ENCODE assay signal across 8 mouse cellular contexts in the genomic region with DNA sequence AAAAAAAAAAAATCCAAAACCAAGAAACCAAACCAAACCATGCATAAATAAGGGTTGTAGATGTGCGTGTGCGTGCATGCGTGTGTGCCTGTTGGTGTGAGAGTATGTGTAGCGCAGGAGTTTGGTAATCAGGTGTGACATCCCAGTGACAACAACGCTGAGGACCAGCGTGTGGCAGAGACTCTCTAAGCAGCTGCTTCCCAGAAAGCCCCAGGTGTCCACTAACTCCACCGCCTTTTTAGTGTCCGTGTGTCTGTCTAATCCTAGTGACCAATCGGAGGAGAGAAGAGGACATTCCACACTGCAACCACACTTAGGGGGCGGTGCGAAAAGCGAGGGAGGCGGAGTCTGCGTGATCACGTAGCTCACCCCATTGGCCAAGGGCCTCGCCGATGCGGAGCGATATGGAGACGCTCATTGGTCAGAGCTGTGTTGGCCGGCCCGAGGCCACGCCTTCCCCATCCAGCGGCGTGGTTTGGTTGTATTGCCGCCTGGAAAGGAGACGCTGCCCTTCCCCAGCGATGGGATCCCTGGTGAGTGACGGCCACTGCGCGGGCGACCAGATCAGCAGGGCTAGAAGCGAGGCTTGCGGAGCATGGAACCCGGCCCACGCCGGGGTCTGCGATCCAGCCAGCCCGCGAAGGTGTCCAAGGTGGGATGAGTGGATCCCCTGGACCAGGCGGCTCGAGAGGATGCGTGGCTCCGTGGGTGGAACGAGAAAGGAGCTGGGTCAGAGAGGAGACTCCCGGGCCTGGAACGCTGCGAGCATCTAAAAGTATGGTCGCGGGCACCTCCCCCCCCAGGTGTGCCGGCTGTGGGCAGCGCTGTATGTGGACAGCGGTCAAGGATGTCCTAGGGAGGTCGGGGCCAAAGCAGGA. TPM values are rescaled to one million over a fixed set of nuclear protein-coding genes. Genes with fewer than 3 reads are reported as not detected.
A peak's percentile ranks its signal among the peaks of the same experiment; 100 is the strongest.
DNase-seq lines count a peak whose midpoint lies in the region; ATAC-seq and TF ChIP-seq lines count a peak whose summit lies in the region.

Gene Miga2, plus strand, starts transcription at position 461 of the 878 bp plus-strand sequence.

- peak; percentile 21; the same call in 1 of the 2 replicates for TF ChIP-seq CTCF in kidney, postnatal 0 days (IDR thresholded peaks at IDR 0.05; ENCODE audit: low read depth)

- peak; percentile 97 for DNase-seq in CD4-positive helper T cell, adult 2 months (ENCODE audit: low read depth, low spot score)
- DNase-seq in brain, embryonic 18.5 days (ENCODE audit: low read depth, low spot score): peak; percentile 98
- DNase-seq in kidney, postnatal 0 days (ENCODE audit: low spot score): peak; percentile 99
- peak; percentile 96 for DNase-seq in liver, embryonic 11.5 days (ENCODE audit: low spot score)
- DNase-seq in naive thymus-derived CD4-positive, alpha-beta T cell, adult 2 months (ENCODE audit: low read depth): peak; percentile 98

- H3K27me3 ChIP-seq in heart, embryonic 12.5 days (replicated peaks): no peaks in the 10 kb centered on the region
- H3K27me3 ChIP-seq in kidney, postnatal 0 days (ENCODE audit: insufficient read depth, low read length): no peaks in the 10 kb centered on the region
- H3K27me3 ChIP-seq in liver, embryonic 11.5 days (replicated peaks; ENCODE audit: control insufficient read depth, insufficient read depth, low read length): no peaks in the 10 kb centered on the region
- H3K27me3 ChIP-seq in stomach, embryonic 14.5 days (ENCODE audit: control insufficient read depth, insufficient read depth, low read length): no peaks in the 10 kb centered on the region

- peak within 1 kb of the TSS; percentile 85 for H3K27ac ChIP-seq in heart, embryonic 12.5 days (ENCODE audit: poor library complexity, severe bottlenecking)
- H3K27ac ChIP-seq in kidney, postnatal 0 days: peak within 1 kb of the TSS; percentile 54; the same call in 1 of the 2 replicates
- peak within 1 kb of the TSS; percentile 36 for H3K27ac ChIP-seq in liver, embryonic 11.5 days (ENCODE audit: low read depth, low read length)
- H3K27ac ChIP-seq in stomach, embryonic 14.5 days (ENCODE audit: low read length): peak within 1 kb of the TSS; percentile 63; the same call in 1 of the 2 replicates

- under 1% methylated on average over 54 of the region's 54 CpGs for WGBS in heart, embryonic 12.5 days
- under 1% methylated on average over 54 of the region's 54 CpGs for WGBS in kidney, postnatal 0 days
- WGBS in liver, embryonic 11.5 days: under 1% methylated on average over 54 of the region's 54 CpGs
- under 1% methylated on average over 54 of the region's 54 CpGs for WGBS in stomach, embryonic 14.5 days

- H3K9ac ChIP-seq in heart, embryonic 12.5 days: peak within 1 kb of the TSS; percentile 94
- H3K9ac ChIP-seq in kidney, postnatal 0 days (ENCODE audit: low read depth, low read length): peak within 1 kb of the TSS; percentile 77
- peak within 1 kb of the TSS; percentile 73 for H3K9ac ChIP-seq in liver, embryonic 11.5 days (ENCODE audit: low read depth, low read length)
- H3K9ac ChIP-seq in stomach, embryonic 14.5 days (replicated peaks; ENCODE audit: low read depth, low read length): peak within 1 kb of the TSS; percentile 82

- peaks cover 27% of the 10 kb centered on the region for H3K36me3 ChIP-seq in heart, embryonic 12.5 days
- peaks cover 16% of the 10 kb centered on the region for H3K36me3 ChIP-seq in kidney, postnatal 0 days (ENCODE audit: insufficient read depth, low read length)
- peaks cover 16% of the 10 kb centered on the region for H3K36me3 ChIP-seq in liver, embryonic 11.5 days (ENCODE audit: control insufficient read depth, insufficient read depth, low read length)
- H3K36me3 ChIP-seq in stomach, embryonic 14.5 days (ENCODE audit: control insufficient read depth, insufficient read depth, low read length): peaks cover 15% of the 10 kb centered on the region

- peak; percentile 90 for ATAC-seq in erythroid progenitor cell, adult 5-6 weeks (replicated peaks; ENCODE audit: low FRiP score, poor library complexity, severe bottlenecking)
- ATAC-seq in heart, embryonic 12.5 days (ENCODE audit: insufficient number of reproducible peaks, low FRiP score): peak; percentile 99
- ATAC-seq in kidney, postnatal 0 days (replicated peaks; ENCODE audit: low FRiP score, low read depth): peak; percentile 98
- peak; percentile 98 for ATAC-seq in liver, embryonic 11.5 days (replicated peaks; ENCODE audit: low FRiP score)
- peak; percentile 99 for ATAC-seq in stomach, embryonic 14.5 days (ENCODE audit: insufficient number of reproducible peaks, insufficient read depth, low FRiP score, low read depth)

- peaks cover 30% of the 10 kb centered on the region for H3K4me1 ChIP-seq in heart, embryonic 12.5 days (replicated peaks)
- H3K4me1 ChIP-seq in kidney, postnatal 0 days (replicated peaks; ENCODE audit: insufficient read depth, low read length): peaks cover 14% of the 10 kb centered on the region; the same call in 1 of the 2 replicates
- peaks cover 18% of the 10 kb centered on the region for H3K4me1 ChIP-seq in liver, embryonic 11.5 days (replicated peaks; ENCODE audit: control insufficient read depth, insufficient read depth, low read length)
- H3K4me1 ChIP-seq in stomach, embryonic 14.5 days (ENCODE audit: control insufficient read depth, insufficient read depth, low read length): peaks cover 10% of the 10 kb centered on the region; the same call in 1 of the 2 replicates

- H3K9me3 ChIP-seq in heart, embryonic 12.5 days (replicated peaks): 0 out of 2 replicates have a peak, but pooled peaks cover 4% of the 10 kb centered on the region
- H3K9me3 ChIP-seq in kidney, postnatal 0 days (replicated peaks; ENCODE audit: low read length): no peaks in the 10 kb centered on the region
- peaks cover 2% of the 10 kb centered on the region; the same call in 1 of the 2 replicates for H3K9me3 ChIP-seq in liver, embryonic 11.5 days (ENCODE audit: control insufficient read depth, low read length)
- H3K9me3 ChIP-seq in stomach, embryonic 14.5 days (ENCODE audit: control insufficient read depth, low read depth, low read length): no peaks in the 10 kb centered on the region

- peak within 1 kb of the TSS; percentile 78 for H3K4me3 ChIP-seq in heart, embryonic 12.5 days
- H3K4me3 ChIP-seq in kidney, postnatal 0 days (replicated peaks; ENCODE audit: low read depth, low read length): peak within 1 kb of the TSS; percentile 91
- peak within 1 kb of the TSS; percentile 80 for H3K4me3 ChIP-seq in liver, embryonic 11.5 days (ENCODE audit: low read depth, low read length)
- H3K4me3 ChIP-seq in stomach, embryonic 14.5 days (ENCODE audit: low read depth, low read length): peak within 1 kb of the TSS; percentile 95

- peak within 1 kb of the TSS; percentile 74 for H3K4me2 ChIP-seq in heart, embryonic 12.5 days
- H3K4me2 ChIP-seq in kidney, postnatal 0 days (ENCODE audit: low read length): peak within 1 kb of the TSS; percentile 89
- peak within 1 kb of the TSS; percentile 86 for H3K4me2 ChIP-seq in liver, embryonic 11.5 days
- H3K4me2 ChIP-seq in stomach, embryonic 14.5 days (replicated peaks; ENCODE audit: low read depth, low read length): peak within 1 kb of the TSS; percentile 91

RNA-seq across cellular contexts. Expression of gene Miga2, which starts in this region (rescaled TPM):
- 3.8 and 7.2 TPM in 2 replicates for total RNA-seq in erythroid progenitor cell, adult 5-6 weeks (2015; ENCODE audit: low replicate concordance)
- 12.4 and 18.7 TPM in 2 replicates for total RNA-seq in erythroid progenitor cell, adult 5-6 weeks (2017; ENCODE audit: low replicate concordance)
- polyA plus RNA-seq in heart, embryonic 12.5 days (2016; fragmentation: Nextera tagmentation; extraction: Ambion mirVana): 32.7 and 33.6 TPM in 2 replicates
- polyA plus RNA-seq in kidney, postnatal 0 days (2015; fragmentation: Nextera tagmentation; extraction: Ambion mirVana): 22.2 and 22.8 TPM in 2 replicates
- polyA plus RNA-seq in liver, embryonic 11.5 days (2014; fragmentation: Nextera tagmentation; extraction: Ambion mirVana): 19.7 and 21.2 TPM in 2 replicates
- 21.2 and 21.7 TPM in 2 replicates for polyA plus RNA-seq in stomach, embryonic 14.5 days (2014; fragmentation: Nextera tagmentation; extraction: Ambion mirVana)

Comparison
In these comparisons a context has a peak if more than half of its experiments do, and no peak if none do; other contexts are left out.
1. Peak in every context shown above with its lines: DNase-seq, ATAC-seq, H3K4me3 ChIP-seq and H3K27ac ChIP-seq.